Mouse (Mus musculus): ENCODE results near the gene Lin7a.

Gene Lin7a

GRCm38 (mm10) chr10:107467819-107468218, 196.3 kb downstream of the Lin7a start:
- no peak for DNase-seq (ENCODE audit: low read depth, low spot score)

Data from skeletal muscle tissue, adult 2 months (tissue).